Mouse (Mus musculus) testis, postnatal 10 days (tissue): ENCODE measurements at regions not wholly inside any gene's neighbourhood (a gene's known extent, or its start where the extent isn't known, plus 50 kb on each side); places are given as distances from the start of the nearest gene placed in this dataset.
A peak's percentile ranks its signal among the peaks of the same experiment; 100 is the strongest.
"Not testable (repeated sequence)": the region's sequence is repeated elsewhere in the genome, so short reads cannot be mapped to it uniquely, and the experiment has no call there.

Experiments used
- DNase-seq: peaks from one replicate; pipeline ENCODE4 v3.0.0; 2021; ENCODE audit warnings: low spot score

GRCm38 (mm10) chr3:130827934-130828333 lies 97.7 kb upstream of the Rpl34 start:
- DNase-seq = no peak

- DNase-seq = no peak
Observed at GRCm38 (mm10) chr3:130827021-130827420, 96.8 kb upstream of the Rpl34 start.

- DNase-seq = no peak
Observed at GRCm38 (mm10) chr3:130819837-130820098, 89.6 kb upstream of the Rpl34 start.

GRCm38 (mm10) chr3:130819031-130819836 lies 89.0 kb upstream of the Rpl34 start:
- no peak for DNase-seq

GRCm38 (mm10) chr3:130818467-130819030 lies 88.4 kb upstream of the Rpl34 start:
- DNase-seq = peak; percentile 96

- DNase-seq = no peak
Observed at GRCm38 (mm10) chr3:130809696-130810665, 79.8 kb upstream of the Rpl34 start.

- DNase-seq = no peak
Observed at GRCm38 (mm10) chr3:130805345-130805744, 75.1 kb upstream of the Rpl34 start.

GRCm38 (mm10) chr3:130804327-130804662 lies 74.1 kb upstream of the Rpl34 start:
- no peak for DNase-seq

GRCm38 (mm10) chr3:130803591-130804326 lies 73.6 kb upstream of the Rpl34 start:
- no peak for DNase-seq

- DNase-seq = no peak
Observed at GRCm38 (mm10) chr3:130800016-130800415, 69.8 kb upstream of the Rpl34 start.

GRCm38 (mm10) chr3:130797956-130798355 lies 67.8 kb upstream of the Rpl34 start:
- not testable (repeated sequence) for DNase-seq

- DNase-seq = no peak
Observed at GRCm38 (mm10) chr3:130796531-130796930, 66.3 kb upstream of the Rpl34 start.

GRCm38 (mm10) chr3:130795396-130795795 lies 65.2 kb upstream of the Rpl34 start:
- no peak for DNase-seq

GRCm38 (mm10) chr3:130794142-130794925 lies 64.1 kb upstream of the Rpl34 start:
- no peak for DNase-seq

- no peak for DNase-seq
Observed at GRCm38 (mm10) chr3:130780706-130781240, 50.6 kb upstream of the Rpl34 start.
